Mouse (Mus musculus): ENCODE measurements around the gene Ubl3. TPM values are rescaled to one million over a fixed set of nuclear protein-coding genes. Genes with fewer than 3 reads are reported as not detected.

The Ubl3 gene
- total RNA-seq, 2 experiments from 2014 or later, result 133 to 144 TPM

GRCm38 (mm10) chr5:148499616-148500015, 53.0 kb downstream of the Ubl3 start:
- DNase-seq (ENCODE audit: extremely low spot score in 1 of 2, low spot score in 2 of 2), result no peak
- intact Hi-C loops (cut with DNase I), result no loop called here

- intact Hi-C loops (cut with DNase I), result no loop called here
- DNase-seq (ENCODE audit: extremely low spot score in 1 of 2, low spot score in 2 of 2), result no peak
Observed at GRCm38 (mm10) chr5:148495991-148496390, 56.6 kb downstream of the Ubl3 start.

- DNase-seq (ENCODE audit: extremely low spot score in 1 of 2, low spot score in 2 of 2), result peak in 1 of 2 experiments; percentile 66
- intact Hi-C loops (cut with DNase I), result no loop called here
Observed at GRCm38 (mm10) chr5:148495173-148495572, 57.4 kb downstream of the Ubl3 start.

- no peak for DNase-seq (ENCODE audit: extremely low spot score in 1 of 2, low spot score in 2 of 2)
- intact Hi-C loops (cut with DNase I), result no loop called here
Observed at GRCm38 (mm10) chr5:148494249-148494648, 58.3 kb downstream of the Ubl3 start.

GRCm38 (mm10) chr5:148493025-148493424, 59.6 kb downstream of the Ubl3 start:
- intact Hi-C loops (cut with DNase I), result no loop called here
- DNase-seq (ENCODE audit: extremely low spot score in 1 of 2, low spot score in 2 of 2), result no peak

- no peak for DNase-seq (ENCODE audit: extremely low spot score in 1 of 2, low spot score in 2 of 2)
- intact Hi-C loops (cut with DNase I), result no loop called here
Observed at GRCm38 (mm10) chr5:148490391-148490790, 62.2 kb downstream of the Ubl3 start.

- peak; percentile 68 to 81 for DNase-seq (ENCODE audit: extremely low spot score in 1 of 2, low spot score in 2 of 2)
- intact Hi-C loops (cut with DNase I), result no loop called here
Observed at GRCm38 (mm10) chr5:148489724-148490193, 62.8 kb downstream of the Ubl3 start.

- intact Hi-C loops (cut with DNase I), result no loop called here
- peak in 1 of 2 experiments; percentile 47 for DNase-seq (ENCODE audit: extremely low spot score in 1 of 2, low spot score in 2 of 2)
Observed at GRCm38 (mm10) chr5:148488891-148489723, 63.5 kb downstream of the Ubl3 start.

GRCm38 (mm10) chr5:148486202-148486601, 66.4 kb downstream of the Ubl3 start:
- intact Hi-C loops (cut with DNase I), result no loop called here
- DNase-seq (ENCODE audit: extremely low spot score in 1 of 2, low spot score in 2 of 2), result no peak

GRCm38 (mm10) chr5:148481745-148482144, 70.8 kb downstream of the Ubl3 start:
- intact Hi-C loops (cut with DNase I), result no loop called here

GRCm38 (mm10) chr5:148474346-148474745, 78.2 kb downstream of the Ubl3 start:
- intact Hi-C loops (cut with DNase I), result no loop called here
- DNase-seq (ENCODE audit: extremely low spot score in 1 of 2, low spot score in 2 of 2), result no peak

More at GRCm38 (mm10) chr5:148481745-148482144, 70.8 kb downstream of the Ubl3 start:
- DNase-seq (ENCODE audit: extremely low spot score in 1 of 2, low spot score in 2 of 2), result no peak

GRCm38 (mm10) chr5:148468626-148469441, 83.8 kb downstream of the Ubl3 start:
- DNase-seq (ENCODE audit: extremely low spot score in 1 of 2, low spot score in 2 of 2), result no peak
- intact Hi-C loops (cut with DNase I), result no loop called here

- intact Hi-C loops (cut with DNase I), result no loop called here
- DNase-seq (ENCODE audit: extremely low spot score in 1 of 2, low spot score in 2 of 2), result no peak
Observed at GRCm38 (mm10) chr5:148466933-148467607, 85.5 kb downstream of the Ubl3 start.

GRCm38 (mm10) chr5:148466116-148466515, 86.5 kb downstream of the Ubl3 start:
- intact Hi-C loops (cut with DNase I), result no loop called here
- DNase-seq (ENCODE audit: extremely low spot score in 1 of 2, low spot score in 2 of 2), result no peak

GRCm38 (mm10) chr5:148465091-148465490, 87.5 kb downstream of the Ubl3 start:
- intact Hi-C loops (cut with DNase I), result no loop called here
- no peak for DNase-seq (ENCODE audit: extremely low spot score in 1 of 2, low spot score in 2 of 2)

- no peak for DNase-seq (ENCODE audit: extremely low spot score in 1 of 2, low spot score in 2 of 2)
- intact Hi-C loops (cut with DNase I), result no loop called here
Observed at GRCm38 (mm10) chr5:148464489-148464888, 88.1 kb downstream of the Ubl3 start.

- intact Hi-C loops (cut with DNase I), result no loop called here
- no peak for DNase-seq (ENCODE audit: extremely low spot score in 1 of 2, low spot score in 2 of 2)
Observed at GRCm38 (mm10) chr5:148463783-148464294, 88.8 kb downstream of the Ubl3 start.

All from left cerebral cortex, postnatal 10 days (tissue).